In the genomic region with DNA sequence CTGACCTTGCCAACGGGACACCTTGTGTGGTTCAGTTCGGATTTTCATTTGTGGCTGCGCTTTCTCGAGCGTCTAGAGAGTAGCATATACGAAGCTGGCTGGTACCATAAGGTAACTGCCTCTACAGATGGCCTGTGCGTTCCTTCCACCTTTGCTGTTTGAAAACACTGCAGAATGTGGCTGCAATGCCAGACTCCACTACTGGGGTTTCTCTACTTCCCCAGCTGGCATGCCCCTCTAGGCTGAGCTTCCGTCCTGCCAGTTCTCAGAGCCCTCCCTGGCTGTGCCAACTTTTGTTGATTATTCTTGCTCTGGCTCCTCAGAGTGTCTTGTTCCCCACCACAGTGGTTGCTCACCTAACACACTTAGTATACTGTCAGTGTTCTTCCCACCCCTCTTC, we compare ENCODE assay signal across 27 mouse cellular contexts.
DNase-seq lines count a peak whose midpoint lies in the region; ATAC-seq and TF ChIP-seq lines count a peak whose summit lies in the region.
"Had no signal": no experiment of that assay in that cellular context is flagged by ENCODE, and none has a peak within 500 bp of the region (broad histone marks: within the 10 kb centered on the region; RNA-seq: fewer than 3 reads in every experiment).

No protein-coding gene starts in this region.

- WGBS in forebrain, embryonic 14.5 days = 61% methylated on average over 8 of the region's 8 CpGs
- WGBS in forebrain, embryonic 11.5 days = 82% methylated on average over 8 of the region's 8 CpGs
- WGBS in forebrain, embryonic 16.5 days = 56% methylated on average over 8 of the region's 8 CpGs

- no peak overlapping the region for H3K27ac ChIP-seq in forebrain, embryonic 14.5 days (ENCODE audit: low read depth, low read length)
- H3K27ac ChIP-seq in forebrain, embryonic 11.5 days (ENCODE audit: low read depth, low read length) = no peak overlapping the region
- no peak overlapping the region for H3K27ac ChIP-seq in forebrain, embryonic 16.5 days (ENCODE audit: low read length)
- H3K27ac ChIP-seq: embryonic facial prominence, embryonic 12.5 days; embryonic facial prominence, embryonic 15.5 days; gastrocnemius, adult 2 months; heart, embryonic 15.5 days; hindbrain, embryonic 10.5 days; hindbrain, embryonic 13.5 days; intestine, embryonic 15.5 days had no signal

- H3K4me3 ChIP-seq in forebrain, embryonic 14.5 days (ENCODE audit: low read depth, low read length) = no peak overlapping the region
- H3K4me3 ChIP-seq in forebrain, embryonic 11.5 days (ENCODE audit: low read depth, low read length) = no peak overlapping the region
- H3K4me3 ChIP-seq in forebrain, embryonic 16.5 days (replicated peaks; ENCODE audit: low read length) = no peak overlapping the region
- H3K4me3 ChIP-seq: embryonic facial prominence, embryonic 12.5 days; embryonic facial prominence, embryonic 15.5 days; erythroblast, embryonic 14.5 days; gastrocnemius, adult 2 months; heart, embryonic 12.5 days; heart, embryonic 15.5 days; hindbrain, embryonic 10.5 days; hindbrain, embryonic 13.5 days; intestine, embryonic 15.5 days had no signal

- H3K27me3 ChIP-seq in forebrain, embryonic 14.5 days (replicated peaks; ENCODE audit: control insufficient read depth, insufficient read depth, low read length) = peaks cover 19% of the 10 kb centered on the region
- peaks cover 3% of the 10 kb centered on the region; the same call in 1 of the 2 replicates for H3K27me3 ChIP-seq in forebrain, embryonic 11.5 days (ENCODE audit: control insufficient read depth, insufficient read depth, low read length)
- peaks cover 30% of the 10 kb centered on the region for H3K27me3 ChIP-seq in forebrain, embryonic 16.5 days (replicated peaks; ENCODE audit: control insufficient read depth, insufficient read depth, low read length)

- peak; percentile 60; the same call in 1 of the 2 replicates for ATAC-seq in forebrain, embryonic 14.5 days
- no peak for ATAC-seq in forebrain, embryonic 11.5 days (replicated peaks; ENCODE audit: low FRiP score)
- peak; percentile 69 for ATAC-seq in forebrain, embryonic 16.5 days
- ATAC-seq in erythroblast, adult 5-6 weeks (replicated peaks; ENCODE audit: low FRiP score, poor library complexity, severe bottlenecking) = no peak
- ATAC-seq: CD4-positive, CD25-positive, alpha-beta regulatory T cell, adult 4 months; hindbrain, embryonic 16.5 days; intestine, embryonic 15.5 days had no signal

- H3K4me1 ChIP-seq in forebrain, embryonic 14.5 days (ENCODE audit: control insufficient read depth, insufficient read depth, low read length) = peaks cover 6% of the 10 kb centered on the region; the same call in 1 of the 2 replicates
- H3K4me1 ChIP-seq in forebrain, embryonic 11.5 days (replicated peaks; ENCODE audit: control insufficient read depth, insufficient read depth, low read length) = 0 out of 2 replicates have a peak, but pooled peaks cover 2% of the 10 kb centered on the region
- peaks cover 7% of the 10 kb centered on the region; the same call in 1 of the 2 replicates for H3K4me1 ChIP-seq in forebrain, embryonic 16.5 days (replicated peaks; ENCODE audit: control insufficient read depth, insufficient read depth, low read length)
- H3K4me1 ChIP-seq: embryonic facial prominence, embryonic 12.5 days; heart, embryonic 15.5 days; intestine, embryonic 15.5 days had no signal

- TF ChIP-seq CTCF in brain, embryonic 14.5 days (IDR thresholded peaks at IDR 0.05; ENCODE audit: borderline replicate concordance, extremely low read depth, insufficient read depth, insufficient read length) = no peak

- TF ChIP-seq POLR2A in brain, embryonic 14.5 days (IDR thresholded peaks at IDR 0.05; ENCODE audit: borderline replicate concordance, extremely low read depth, insufficient read depth, insufficient read length, poor library complexity, severe bottlenecking) = no peak

- H3K9me3 ChIP-seq in forebrain, embryonic 14.5 days (replicated peaks; ENCODE audit: control insufficient read depth, low read length) = no peaks in the 10 kb centered on the region
- H3K9me3 ChIP-seq in forebrain, embryonic 11.5 days (ENCODE audit: control insufficient read depth, low read length) = no peaks in the 10 kb centered on the region
- no peaks in the 10 kb centered on the region for H3K9me3 ChIP-seq in forebrain, embryonic 16.5 days (ENCODE audit: control insufficient read depth, low read length)
- H3K9me3 ChIP-seq: embryonic facial prominence, embryonic 12.5 days; embryonic facial prominence, embryonic 15.5 days; heart, embryonic 12.5 days; heart, embryonic 15.5 days; hindbrain, embryonic 10.5 days; hindbrain, embryonic 13.5 days; intestine, embryonic 15.5 days had no signal

- no peak overlapping the region for H3K4me2 ChIP-seq in forebrain, embryonic 14.5 days (ENCODE audit: low read length)
- H3K4me2 ChIP-seq in forebrain, embryonic 11.5 days (ENCODE audit: low read depth, low read length, severe bottlenecking) = no peak overlapping the region
- H3K4me2 ChIP-seq in forebrain, embryonic 16.5 days (ENCODE audit: low read length) = no peak overlapping the region
- H3K4me2 ChIP-seq: embryonic facial prominence, embryonic 12.5 days; embryonic facial prominence, embryonic 15.5 days; heart, embryonic 12.5 days; heart, embryonic 15.5 days; hindbrain, embryonic 13.5 days; intestine, embryonic 15.5 days had no signal

- no peak overlapping the region for H3K9ac ChIP-seq in forebrain, embryonic 14.5 days (ENCODE audit: low read length)
- H3K9ac ChIP-seq in forebrain, embryonic 11.5 days (ENCODE audit: low read length) = no peak overlapping the region
- H3K9ac ChIP-seq in forebrain, embryonic 16.5 days (replicated peaks; ENCODE audit: low read depth, low read length) = no peak overlapping the region
- H3K9ac ChIP-seq: embryonic facial prominence, embryonic 12.5 days; embryonic facial prominence, embryonic 15.5 days; heart, embryonic 12.5 days; heart, embryonic 15.5 days; hindbrain, embryonic 13.5 days; intestine, embryonic 15.5 days had no signal

- peak; percentile 77 for DNase-seq in forebrain, embryonic 14.5 days (ENCODE audit: low spot score)
- DNase-seq in forebrain, embryonic 11.5 days (ENCODE audit: low spot score) = no peak
- DNase-seq in brain, embryonic 14.5 days (ENCODE audit: low read depth) = peak; percentile 79
- no peak for DNase-seq in gastrocnemius, postnatal 14 days
- DNase-seq: adrenal gland, adult 2 months; adrenal gland, postnatal 14 days; cerebellum, adult 11-12 months; cerebellum, adult 8-10 months; cerebellum, postnatal 14 days; gastrocnemius, adult 2 months; gastrocnemius, postnatal 25 days; heart, adult 18-20 months; heart, postnatal 10 days; heart, postnatal 36 days; kidney, adult 11 months had no signal

- intact Hi-C loops in gastrocnemius, postnatal 14 days (cut with DNase I; ENCODE audit: low total_unique reads) = no loop called here

- no peaks in the 10 kb centered on the region for H3K36me3 ChIP-seq in forebrain, embryonic 14.5 days (ENCODE audit: control insufficient read depth, insufficient read depth, low read length)
- no peaks in the 10 kb centered on the region for H3K36me3 ChIP-seq in forebrain, embryonic 11.5 days (ENCODE audit: control insufficient read depth, insufficient read depth, low read length)
- no peaks in the 10 kb centered on the region for H3K36me3 ChIP-seq in forebrain, embryonic 16.5 days (ENCODE audit: control insufficient read depth, insufficient read depth)
- H3K36me3 ChIP-seq: embryonic facial prominence, embryonic 12.5 days; embryonic facial prominence, embryonic 15.5 days; heart, embryonic 12.5 days; heart, embryonic 15.5 days; hindbrain, embryonic 10.5 days; hindbrain, embryonic 13.5 days; intestine, embryonic 15.5 days had no signal

Comparison
In these comparisons a context has a peak if more than half of its experiments do, and no peak if none do; other contexts are left out.
1. ATAC-seq: peak in forebrain, embryonic 14.5 days (single experiment) and forebrain, embryonic 16.5 days (single experiment); none in forebrain, embryonic 11.5 days (single experiment) and erythroblast, adult 5-6 weeks (single experiment).
2. DNase-seq: peak in forebrain, embryonic 14.5 days (single experiment) and brain, embryonic 14.5 days (single experiment); none in forebrain, embryonic 11.5 days (single experiment) and gastrocnemius, postnatal 14 days (single experiment).